Mouse (Mus musculus) fibroblast of lung, adult 2 months (primary cell): ENCODE measurements around the gene Mogs.
A peak's percentile ranks its signal among the peaks of the same experiment; 100 is the strongest.
"Not testable (repeated sequence)": the region's sequence is repeated elsewhere in the genome, so short reads cannot be mapped to it uniquely, and the experiment has no call there.

Source experiments
- DNase-seq: peaks from one replicate; pipeline ENCODE4 v3.0.0-alpha.2; 2011; ENCODE audit warnings: low read depth

Gene Mogs

DNA sequence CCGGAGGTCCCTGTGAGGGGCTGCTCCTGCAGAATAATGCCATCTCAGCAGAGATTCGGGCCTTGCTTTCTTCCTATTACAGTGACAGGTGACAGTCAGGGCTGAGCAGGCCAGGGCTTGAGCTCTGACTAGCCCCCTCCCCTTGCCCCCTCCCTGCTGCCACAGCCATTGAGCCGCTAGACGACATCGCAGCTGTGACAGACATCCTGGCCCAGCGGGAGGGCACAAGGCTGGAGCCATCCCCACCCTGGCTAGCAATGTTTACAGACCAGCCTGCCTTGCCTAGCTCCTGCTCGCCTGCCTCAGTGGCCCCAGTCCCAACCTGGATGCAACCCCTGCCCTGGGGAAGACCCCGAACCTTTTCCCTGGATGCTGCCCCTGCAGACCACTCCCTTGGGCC lies 36.4 kb downstream of the Mogs start:
- no peak for DNase-seq

DNA sequence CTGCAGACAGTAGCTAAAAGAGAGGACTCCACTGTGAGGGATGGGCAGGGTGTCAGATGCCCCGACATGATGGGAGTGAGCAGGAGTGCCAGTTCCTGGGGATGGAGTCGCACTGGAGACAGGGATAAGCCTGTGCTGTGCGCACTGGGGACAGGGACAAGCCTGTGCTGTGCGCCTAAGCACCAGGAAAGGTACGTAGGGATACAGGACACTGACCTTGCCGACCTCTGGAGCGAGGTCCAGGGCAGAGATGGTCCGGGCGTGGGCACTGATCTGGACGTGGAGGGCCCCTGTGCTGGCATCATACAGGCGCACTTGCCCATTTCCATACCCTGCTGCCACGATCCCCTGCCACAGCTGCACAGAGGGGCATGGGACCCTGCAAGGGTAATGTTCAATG lies 37.7 kb downstream of the Mogs start:
- DNase-seq, result no peak

- DNase-seq, result no peak
Measured at GRCm38 (mm10) chr6:83153485-83153884, 38.2 kb downstream of the Mogs start.

GRCm38 (mm10) chr6:83155552-83156238 lies 40.4 kb downstream of the Mogs start:
- no peak for DNase-seq

DNA sequence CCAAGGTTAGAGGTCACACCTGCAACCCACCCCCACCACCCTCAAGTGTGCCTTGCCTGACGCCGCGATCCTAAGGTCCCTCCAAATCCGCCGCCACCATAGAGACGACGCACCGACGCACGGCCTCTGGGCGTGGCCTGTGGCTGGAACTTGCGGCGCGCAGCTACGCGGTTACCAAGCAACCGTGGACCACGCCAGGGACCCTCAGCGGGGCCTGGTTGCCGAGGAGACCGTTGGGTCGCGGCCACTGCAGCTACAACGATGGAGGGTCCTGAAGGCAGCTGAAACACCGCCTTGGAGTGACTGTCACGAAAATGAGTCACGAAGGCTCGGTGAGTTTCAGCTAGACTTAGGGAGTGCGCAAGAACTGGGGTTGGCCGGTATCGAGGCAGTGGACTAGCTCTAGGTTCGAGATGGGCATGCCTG lies 41.0 kb downstream of the Mogs start, which contains the start of the genes Wdr54 and 1700003E16Rik:
TSS of gene Wdr54 (minus strand) at position 139 of the 426 bp plus-strand sequence.
TSS of gene 1700003E16Rik (plus strand) at position 146 of the 426 bp plus-strand sequence.
- no peak for DNase-seq

- not testable (repeated sequence) for DNase-seq
Measured at GRCm38 (mm10) chr6:83159456-83159855, 44.2 kb downstream of the Mogs start.

GRCm38 (mm10) chr6:83161442-83161841 lies 46.1 kb downstream of the Mogs start:
- DNase-seq, result no peak

DNA sequence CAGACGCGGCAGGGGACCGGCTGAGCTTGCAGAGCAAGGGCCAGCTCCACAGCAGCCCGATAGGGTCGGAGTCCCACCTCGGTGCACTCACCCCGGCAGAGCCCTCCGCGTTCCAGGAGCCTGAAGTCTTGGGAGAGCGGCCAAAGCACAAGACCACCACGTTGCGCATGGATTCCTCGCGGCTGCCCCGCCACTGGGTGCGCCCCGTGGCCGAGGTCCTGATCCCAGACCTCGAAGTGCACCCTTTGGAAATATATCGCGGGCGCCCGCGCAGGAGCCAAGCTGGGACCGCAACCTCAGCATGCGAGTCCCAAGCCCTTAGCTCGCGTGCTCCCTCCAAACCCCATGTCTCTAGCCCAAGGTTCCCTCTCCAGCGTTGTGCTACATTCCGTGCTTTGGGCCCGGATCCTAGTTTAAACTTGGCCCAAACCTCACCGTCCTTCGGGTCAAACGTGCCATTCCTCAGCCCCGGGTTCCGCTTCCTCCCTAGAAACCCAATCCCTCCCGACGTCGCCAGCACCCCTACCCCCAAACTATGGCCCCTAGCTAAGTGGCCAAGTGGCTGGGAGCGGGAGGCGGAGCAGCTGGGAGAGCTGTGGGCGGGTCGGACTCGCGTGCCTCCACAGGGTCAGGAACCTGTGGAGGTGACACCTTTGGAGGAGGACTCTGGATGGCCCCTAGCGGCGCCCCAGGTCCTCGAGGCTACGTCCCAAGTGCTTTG lies 46.8 kb downstream of the Mogs start:
- no peak for DNase-seq

GRCm38 (mm10) chr6:83162701-83163100 lies 47.4 kb downstream of the Mogs start:
- peak; percentile 27 for DNase-seq

DNA sequence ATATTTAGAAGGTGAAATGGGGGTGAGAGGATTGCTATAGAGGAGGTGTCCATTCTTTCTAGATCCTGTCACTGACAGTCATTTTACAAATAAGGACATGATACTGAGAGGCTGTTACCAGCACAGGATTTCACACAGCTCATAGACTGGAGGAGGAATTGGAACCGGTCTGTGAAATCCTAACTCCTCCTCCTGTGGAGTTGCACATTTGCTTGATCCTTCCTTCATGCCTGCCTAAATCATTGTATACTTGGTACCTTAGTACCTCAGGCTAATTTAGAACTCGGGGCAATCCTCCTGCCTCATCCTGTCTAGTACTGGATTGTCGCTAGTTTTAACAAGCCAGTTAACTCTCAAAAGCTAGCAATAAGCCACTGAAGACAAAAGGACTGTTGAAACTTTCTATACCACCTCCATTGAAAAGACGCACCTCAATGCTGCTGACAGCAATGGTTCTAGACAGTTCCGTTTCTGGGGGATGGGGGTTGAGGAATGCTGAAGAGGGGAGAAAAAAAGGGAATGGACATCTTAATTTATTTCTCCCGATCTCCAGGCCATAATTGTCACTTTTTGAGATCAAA lies 49.8 kb downstream of the Mogs start:
- DNase-seq, result no peak

GRCm38 (mm10) chr6:83165607-83166242 lies 50.4 kb downstream of the Mogs start, which contains the start of gene Dctn1:
Dctn1 (plus strand) TSS chr6:83165920.
- DNase-seq, result peak; percentile 81

DNA sequence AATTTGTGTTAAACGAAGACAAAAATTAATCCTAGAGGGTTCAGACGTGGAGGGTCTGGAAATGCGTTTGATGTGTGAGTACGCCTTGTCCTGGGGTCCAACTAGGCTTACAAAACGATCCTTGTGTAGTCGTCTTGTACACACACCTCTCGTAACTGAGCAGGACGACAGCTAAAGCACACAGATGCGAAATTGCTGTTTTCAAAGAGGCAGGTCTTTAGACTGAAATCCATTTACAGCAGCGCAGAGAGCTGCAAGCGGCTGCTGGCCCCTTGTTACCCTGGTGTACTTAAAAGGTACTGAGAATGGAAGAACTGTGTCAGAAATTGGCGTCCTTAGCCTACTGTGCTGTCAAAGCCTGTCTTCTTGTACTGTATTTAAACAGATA lies 50.9 kb downstream of the Mogs start:
- DNase-seq, result no peak
